Mouse (Mus musculus): ENCODE results near the gene Dazl. TPM values are rescaled to one million over a fixed set of nuclear protein-coding genes. Genes with fewer than 3 reads are reported as not detected.
"Not testable (repeated sequence)": the region's sequence is repeated elsewhere in the genome, so short reads cannot be mapped to it uniquely, and the experiment has no call there.

Gene Dazl
- polyA plus RNA-seq, 1 experiment from 2014 or later, result 0.58 TPM

- ATAC-seq (ENCODE audit: insufficient number of reproducible peaks, insufficient read depth, low FRiP score, low read depth), result no peak
- 65% methylated on average over 6 of the region's 6 CpGs for WGBS
- no peak overlapping the region for H3K27ac ChIP-seq (replicated peaks in 1 of 2; ENCODE audit: control insufficient read depth in 1 of 2, insufficient read depth in 1 of 2, low read depth in 2 of 2, low read length in 2 of 2)
- no peaks in the 10 kb centered on the region for H3K9me3 ChIP-seq (ENCODE audit: control insufficient read depth, low read length)
- no peaks in the 10 kb centered on the region for H3K27me3 ChIP-seq (ENCODE audit: control insufficient read depth, insufficient read depth, low read length)
- no peaks in the 10 kb centered on the region for H3K36me3 ChIP-seq (ENCODE audit: control insufficient read depth, insufficient read depth, low read length)
- H3K9ac ChIP-seq (ENCODE audit: low read length), result no peak overlapping the region
- H3K4me3 ChIP-seq (ENCODE audit: control insufficient read depth in 1 of 2, insufficient read depth in 1 of 2, low read depth in 1 of 2, low read length in 2 of 2), result no peak overlapping the region
- no peaks in the 10 kb centered on the region for H3K4me1 ChIP-seq (ENCODE audit: control insufficient read depth in 2 of 2, insufficient read depth in 2 of 2, low read length in 2 of 2)
- no peak overlapping the region for H3K4me2 ChIP-seq (ENCODE audit: low read length)
Measured at GRCm38 (mm10) chr17:50284845-50285244, 8.6 kb downstream of the Dazl start.

GRCm38 (mm10) chr17:50261615-50262014 lies 31.8 kb downstream of the Dazl start:
- H3K4me3 ChIP-seq (ENCODE audit: control insufficient read depth in 1 of 2, insufficient read depth in 1 of 2, low read depth in 1 of 2, low read length in 2 of 2); H3K4me2 ChIP-seq (ENCODE audit: low read length); ATAC-seq (ENCODE audit: insufficient number of reproducible peaks, insufficient read depth, low FRiP score, low read depth); H3K36me3 ChIP-seq (ENCODE audit: control insufficient read depth, insufficient read depth, low read length); H3K9ac ChIP-seq (ENCODE audit: low read length); H3K27ac ChIP-seq (replicated peaks in 1 of 2; ENCODE audit: control insufficient read depth in 1 of 2, insufficient read depth in 1 of 2, low read depth in 2 of 2, low read length in 2 of 2); H3K9me3 ChIP-seq (ENCODE audit: control insufficient read depth, low read length); H3K27me3 ChIP-seq (ENCODE audit: control insufficient read depth, insufficient read depth, low read length); H3K4me1 ChIP-seq (ENCODE audit: control insufficient read depth in 2 of 2, insufficient read depth in 2 of 2, low read length in 2 of 2): not testable (repeated sequence)
- WGBS, result 67% methylated on average over 4 of the region's 4 CpGs

- H3K9ac ChIP-seq (ENCODE audit: low read length), result no peak overlapping the region
- H3K4me3 ChIP-seq (ENCODE audit: control insufficient read depth in 1 of 2, insufficient read depth in 1 of 2, low read depth in 1 of 2, low read length in 2 of 2), result no peak overlapping the region
- H3K4me1 ChIP-seq (ENCODE audit: control insufficient read depth in 2 of 2, insufficient read depth in 2 of 2, low read length in 2 of 2), result no peaks in the 10 kb centered on the region
- no peak overlapping the region for H3K4me2 ChIP-seq (ENCODE audit: low read length)
- 88% methylated on average over 6 of the region's 6 CpGs for WGBS
- 0 out of 2 replicates have a peak, but pooled peaks cover 4% of the 10 kb centered on the region for H3K9me3 ChIP-seq (ENCODE audit: control insufficient read depth, low read length)
- H3K27me3 ChIP-seq (ENCODE audit: control insufficient read depth, insufficient read depth, low read length), result no peaks in the 10 kb centered on the region
- H3K36me3 ChIP-seq (ENCODE audit: control insufficient read depth, insufficient read depth, low read length), result no peaks in the 10 kb centered on the region
- no peak for ATAC-seq (ENCODE audit: insufficient number of reproducible peaks, insufficient read depth, low FRiP score, low read depth)
- no peak overlapping the region for H3K27ac ChIP-seq (replicated peaks in 1 of 2; ENCODE audit: control insufficient read depth in 1 of 2, insufficient read depth in 1 of 2, low read depth in 2 of 2, low read length in 2 of 2)
Measured at GRCm38 (mm10) chr17:50260856-50261255, 32.6 kb downstream of the Dazl start.

GRCm38 (mm10) chr17:50246605-50247004 lies 46.8 kb downstream of the Dazl start:
- Histone ChIP-seq H3K4me3 (ENCODE audit: control insufficient read depth in 1 of 2, insufficient read depth in 1 of 2, low read depth in 1 of 2, low read length in 2 of 2) (no peak overlapping the region), H3K9ac (ENCODE audit: low read length) (no peak overlapping the region), H3K9me3 (ENCODE audit: control insufficient read depth, low read length) (no peaks in the 10 kb centered on the region), H3K36me3 (ENCODE audit: control insufficient read depth, insufficient read depth, low read length) (no peaks in the 10 kb centered on the region), H3K27ac (replicated peaks in 1 of 2; ENCODE audit: control insufficient read depth in 1 of 2, insufficient read depth in 1 of 2, low read depth in 2 of 2, low read length in 2 of 2) (no peak overlapping the region), H3K4me2 (ENCODE audit: low read length) (no peak overlapping the region), H3K4me1 (ENCODE audit: control insufficient read depth in 2 of 2, insufficient read depth in 2 of 2, low read length in 2 of 2) (no peaks in the 10 kb centered on the region), H3K27me3 (ENCODE audit: control insufficient read depth, insufficient read depth, low read length) (no peaks in the 10 kb centered on the region)
- WGBS, result 82% methylated on average over 6 of the region's 6 CpGs
- no peak for ATAC-seq (ENCODE audit: insufficient number of reproducible peaks, insufficient read depth, low FRiP score, low read depth)

- Histone ChIP-seq H3K36me3 (ENCODE audit: control insufficient read depth, insufficient read depth, low read length) (no peaks in the 10 kb centered on the region), H3K4me2 (ENCODE audit: low read length) (no peak overlapping the region), H3K4me1 (ENCODE audit: control insufficient read depth in 2 of 2, insufficient read depth in 2 of 2, low read length in 2 of 2) (no peaks in the 10 kb centered on the region), H3K9ac (ENCODE audit: low read length) (no peak overlapping the region), H3K27ac (replicated peaks in 1 of 2; ENCODE audit: control insufficient read depth in 1 of 2, insufficient read depth in 1 of 2, low read depth in 2 of 2, low read length in 2 of 2) (no peak overlapping the region), H3K4me3 (ENCODE audit: control insufficient read depth in 1 of 2, insufficient read depth in 1 of 2, low read depth in 1 of 2, low read length in 2 of 2) (no peak overlapping the region), H3K9me3 (ENCODE audit: control insufficient read depth, low read length) (no peaks in the 10 kb centered on the region), H3K27me3 (ENCODE audit: control insufficient read depth, insufficient read depth, low read length) (no peaks in the 10 kb centered on the region)
- WGBS, result 58% methylated on average over 4 of the region's 4 CpGs
- no peak for ATAC-seq (ENCODE audit: insufficient number of reproducible peaks, insufficient read depth, low FRiP score, low read depth)
Measured at GRCm38 (mm10) chr17:50244675-50245074, 48.8 kb downstream of the Dazl start.

- H3K27ac ChIP-seq (replicated peaks in 1 of 2; ENCODE audit: control insufficient read depth in 1 of 2, insufficient read depth in 1 of 2, low read depth in 2 of 2, low read length in 2 of 2), result no peak overlapping the region
- H3K9me3 ChIP-seq (ENCODE audit: control insufficient read depth, low read length), result no peaks in the 10 kb centered on the region
- no peaks in the 10 kb centered on the region for H3K4me1 ChIP-seq (ENCODE audit: control insufficient read depth in 2 of 2, insufficient read depth in 2 of 2, low read length in 2 of 2)
- peaks cover 4% of the 10 kb centered on the region; the same call in 1 of the 2 replicates for H3K27me3 ChIP-seq (ENCODE audit: control insufficient read depth, insufficient read depth, low read length)
- H3K9ac ChIP-seq (ENCODE audit: low read length), result no peak overlapping the region
- no peaks in the 10 kb centered on the region for H3K36me3 ChIP-seq (ENCODE audit: control insufficient read depth, insufficient read depth, low read length)
- no peak overlapping the region for H3K4me2 ChIP-seq (ENCODE audit: low read length)
- 79% methylated on average over 11 of the region's 11 CpGs for WGBS
- ATAC-seq (ENCODE audit: insufficient number of reproducible peaks, insufficient read depth, low FRiP score, low read depth), result no peak
- no peak overlapping the region for H3K4me3 ChIP-seq (ENCODE audit: control insufficient read depth in 1 of 2, insufficient read depth in 1 of 2, low read depth in 1 of 2, low read length in 2 of 2)
Measured at GRCm38 (mm10) chr17:50243326-50243725, 50.1 kb downstream of the Dazl start.

GRCm38 (mm10) chr17:50237818-50238610 lies 55.4 kb downstream of the Dazl start:
- H3K9ac ChIP-seq (ENCODE audit: low read length), result no peak overlapping the region
- H3K27me3 ChIP-seq (ENCODE audit: control insufficient read depth, insufficient read depth, low read length), result peaks cover 12% of the 10 kb centered on the region; the same call in 1 of the 2 replicates
- no peak for ATAC-seq (ENCODE audit: insufficient number of reproducible peaks, insufficient read depth, low FRiP score, low read depth)
- WGBS, result 38% methylated on average over 11 of the region's 11 CpGs
- H3K4me2 ChIP-seq (ENCODE audit: low read length), result no peak overlapping the region
- no peak overlapping the region for H3K4me3 ChIP-seq (ENCODE audit: control insufficient read depth in 1 of 2, insufficient read depth in 1 of 2, low read depth in 1 of 2, low read length in 2 of 2)
- H3K9me3 ChIP-seq (ENCODE audit: control insufficient read depth, low read length), result no peaks in the 10 kb centered on the region
- H3K4me1 ChIP-seq (ENCODE audit: control insufficient read depth in 2 of 2, insufficient read depth in 2 of 2, low read length in 2 of 2), result no peaks in the 10 kb centered on the region
- H3K27ac ChIP-seq (replicated peaks in 1 of 2; ENCODE audit: control insufficient read depth in 1 of 2, insufficient read depth in 1 of 2, low read depth in 2 of 2, low read length in 2 of 2), result no peak overlapping the region
- no peaks in the 10 kb centered on the region for H3K36me3 ChIP-seq (ENCODE audit: control insufficient read depth, insufficient read depth, low read length)

GRCm38 (mm10) chr17:50237436-50237709 lies 56.1 kb downstream of the Dazl start:
- ATAC-seq (ENCODE audit: insufficient number of reproducible peaks, insufficient read depth, low FRiP score, low read depth), result no peak
- H3K36me3 ChIP-seq (ENCODE audit: control insufficient read depth, insufficient read depth, low read length), result no peaks in the 10 kb centered on the region
- no peak overlapping the region for H3K9ac ChIP-seq (ENCODE audit: low read length)
- H3K4me3 ChIP-seq (ENCODE audit: control insufficient read depth in 1 of 2, insufficient read depth in 1 of 2, low read depth in 1 of 2, low read length in 2 of 2), result no peak overlapping the region
- no peak overlapping the region for H3K4me2 ChIP-seq (ENCODE audit: low read length)
- no peaks in the 10 kb centered on the region for H3K9me3 ChIP-seq (ENCODE audit: control insufficient read depth, low read length)
- peaks cover 12% of the 10 kb centered on the region; the same call in 1 of the 2 replicates for H3K27me3 ChIP-seq (ENCODE audit: control insufficient read depth, insufficient read depth, low read length)
- WGBS, result 9% methylated on average over 8 of the region's 8 CpGs
- H3K27ac ChIP-seq (replicated peaks in 1 of 2; ENCODE audit: control insufficient read depth in 1 of 2, insufficient read depth in 1 of 2, low read depth in 2 of 2, low read length in 2 of 2), result no peak overlapping the region
- H3K4me1 ChIP-seq (ENCODE audit: control insufficient read depth in 2 of 2, insufficient read depth in 2 of 2, low read length in 2 of 2), result no peaks in the 10 kb centered on the region

Measured in heart, embryonic 14.5 days (tissue).